Mouse (Mus musculus): Measurements from ENCODE around the gene Gm16181.

GRCm38 (mm10) chr17:35255704-35256103 is 35.1 kb downstream of the Gm16181 start:
- no peak for TF ChIP-seq CTCF (IDR thresholded peaks at IDR 0.05; ENCODE audit: low read depth, low read length)
- TF ChIP-seq POLR2A (IDR thresholded peaks at IDR 0.05; ENCODE audit: borderline replicate concordance, low read depth, low read length) = no peak
